Mouse (Mus musculus) heart, postnatal 0 days (tissue): ENCODE data around the gene Kcne2.

ENCODE experiments used
- CTCF ChIP-seq: IDR thresholded peaks from 2 replicates; pipeline ENCODE4 v1.5.1; 2016; ENCODE audit warnings: antibody characterized with exemption, control low read depth, low read depth
- EP300 ChIP-seq: IDR thresholded peaks from 2 replicates; pipeline ENCODE4 v1.6.1; 2016; ENCODE audit warnings: antibody characterized with exemption, low read depth

- TF ChIP-seq CTCF: no peak
- TF ChIP-seq EP300: no peak
Observed at GRCm38 (mm10) chr16:92321341-92321740, 29.2 kb downstream of the Kcne2 start, which contains the start of gene Fam243.
